12 mouse cellular contexts compared by ENCODE assay signal in genomic region chr2:152359616-152360015, GRCm38 (mm10). TPM values are rescaled to one million over a fixed set of nuclear protein-coding genes. Genes with fewer than 3 reads are reported as not detected.
DNase-seq lines count a peak whose midpoint lies in the region; ATAC-seq and TF ChIP-seq lines count a peak whose summit lies in the region.
"Had no signal": no experiment of that assay in that cellular context is flagged by ENCODE, and none has a peak within 500 bp of the region (broad histone marks: within the 10 kb centered on the region; RNA-seq: fewer than 3 reads in every experiment).

No protein-coding gene starts in this region.

- no peak overlapping the region for H3K4me2 ChIP-seq in lung, postnatal 0 days (replicated peaks; ENCODE audit: low read depth, low read length)
- H3K4me2 ChIP-seq in heart, postnatal 0 days (ENCODE audit: low read depth, low read length) = no peak overlapping the region
- H3K4me2 ChIP-seq in stomach, postnatal 0 days (replicated peaks; ENCODE audit: low read depth) = no peak overlapping the region
- H3K4me2 ChIP-seq: embryonic facial prominence, embryonic 13.5 days; hindbrain, embryonic 13.5 days; liver, embryonic 15.5 days had no signal

- no peak overlapping the region for H3K4me3 ChIP-seq in lung, postnatal 0 days (ENCODE audit: low read depth, low read length)
- no peak overlapping the region for H3K4me3 ChIP-seq in heart, postnatal 0 days (ENCODE audit: low read depth, low read length)
- H3K4me3 ChIP-seq in stomach, postnatal 0 days (ENCODE audit: low read depth, low read length) = no peak overlapping the region
- H3K4me3 ChIP-seq: embryonic facial prominence, embryonic 13.5 days; hindbrain, embryonic 13.5 days; liver, embryonic 15.5 days had no signal

- H3K9ac ChIP-seq in lung, postnatal 0 days (replicated peaks; ENCODE audit: low read depth) = no peak overlapping the region
- no peak overlapping the region for H3K9ac ChIP-seq in heart, postnatal 0 days (replicated peaks; ENCODE audit: low read depth, low read length)
- H3K9ac ChIP-seq in stomach, postnatal 0 days (ENCODE audit: low read length) = no peak overlapping the region
- H3K9ac ChIP-seq: embryonic facial prominence, embryonic 13.5 days; hindbrain, embryonic 13.5 days; liver, embryonic 15.5 days had no signal

- no peaks in the 10 kb centered on the region for H3K4me1 ChIP-seq in lung, postnatal 0 days (ENCODE audit: insufficient read depth, low read depth, low read length)
- H3K4me1 ChIP-seq in heart, postnatal 0 days (ENCODE audit: control insufficient read depth, insufficient read depth) = peaks cover 15% of the 10 kb centered on the region
- H3K4me1 ChIP-seq in stomach, postnatal 0 days (replicated peaks; ENCODE audit: control insufficient read depth, insufficient read depth) = no peaks in the 10 kb centered on the region

- no peak for ATAC-seq in lung, postnatal 0 days
- ATAC-seq in heart, postnatal 0 days (ENCODE audit: insufficient read depth, low read depth) = no peak
- peak; percentile 25 for ATAC-seq in stomach, postnatal 0 days (ENCODE audit: low FRiP score, low TSS enrichment)

- H3K27me3 ChIP-seq in lung, postnatal 0 days (replicated peaks; ENCODE audit: insufficient read depth, low read length) = no peaks in the 10 kb centered on the region
- no peaks in the 10 kb centered on the region for H3K27me3 ChIP-seq in heart, postnatal 0 days (ENCODE audit: control insufficient read depth, insufficient read depth, low read length)
- no peaks in the 10 kb centered on the region for H3K27me3 ChIP-seq in stomach, postnatal 0 days (ENCODE audit: control insufficient read depth, insufficient read depth, low read length)
- H3K27me3 ChIP-seq: embryonic facial prominence, embryonic 13.5 days; liver, embryonic 15.5 days had no signal

- TF ChIP-seq CTCF in lung, postnatal 0 days (IDR thresholded peaks at IDR 0.05) = no peak
- TF ChIP-seq CTCF in heart, postnatal 0 days (IDR thresholded peaks at IDR 0.05; ENCODE audit: low read depth) = no peak
- TF ChIP-seq CTCF in stomach, postnatal 0 days (IDR thresholded peaks at IDR 0.05; ENCODE audit: low read depth) = no peak

- no peaks in the 10 kb centered on the region for H3K9me3 ChIP-seq in lung, postnatal 0 days (ENCODE audit: low read length)
- H3K9me3 ChIP-seq in heart, postnatal 0 days (replicated peaks; ENCODE audit: control insufficient read depth, low read length) = no peaks in the 10 kb centered on the region
- no peaks in the 10 kb centered on the region for H3K9me3 ChIP-seq in stomach, postnatal 0 days (ENCODE audit: control insufficient read depth, low read length)
- H3K9me3 ChIP-seq: embryonic facial prominence, embryonic 13.5 days; hindbrain, embryonic 13.5 days; liver, embryonic 15.5 days had no signal

- WGBS in lung, postnatal 0 days = 34% methylated on average over 5 of the region's 5 CpGs
- WGBS in heart, postnatal 0 days = 46% methylated on average over 5 of the region's 5 CpGs
- 45% methylated on average over 5 of the region's 5 CpGs for WGBS in stomach, postnatal 0 days

- peak; percentile 16 for DNase-seq in lung, postnatal 0 days (ENCODE audit: low spot score)
- DNase-seq in lung, postnatal 14 days = no peak
- DNase-seq in heart, postnatal 0 days (ENCODE audit: low spot score) = no peak
- peak; percentile 55 to 80 for DNase-seq in kidney, postnatal 25 days
- peak; percentile 42 for DNase-seq in stomach, postnatal 0 days (ENCODE audit: low spot score)
- DNase-seq in cerebellum, postnatal 36 days = no peak
- DNase-seq in urinary bladder, adult 2 months (ENCODE audit: low spot score) = no peak
- DNase-seq: cerebellum, adult 11 months had no signal

- no peak for TF ChIP-seq EP300 in lung, postnatal 0 days (IDR thresholded peaks at IDR 0.05)
- TF ChIP-seq EP300 in heart, postnatal 0 days (IDR thresholded peaks at IDR 0.05; ENCODE audit: low read depth) = no peak
- no peak for TF ChIP-seq EP300 in stomach, postnatal 0 days (optimal IDR thresholded peaks at IDR 0.05)

- H3K27ac ChIP-seq in lung, postnatal 0 days (ENCODE audit: low read length) = peak overlapping the region; percentile 48; the same call in 1 of the 2 replicates
- H3K27ac ChIP-seq in heart, postnatal 0 days (ENCODE audit: low read depth) = peak overlapping the region; percentile 75
- no peak overlapping the region for H3K27ac ChIP-seq in stomach, postnatal 0 days (replicated peaks)
- H3K27ac ChIP-seq: embryonic facial prominence, embryonic 13.5 days; hindbrain, embryonic 13.5 days; liver, embryonic 15.5 days had no signal

- H3K36me3 ChIP-seq in lung, postnatal 0 days (ENCODE audit: insufficient read depth, low read length) = no peaks in the 10 kb centered on the region
- no peaks in the 10 kb centered on the region for H3K36me3 ChIP-seq in heart, postnatal 0 days (replicated peaks; ENCODE audit: control insufficient read depth, insufficient read depth, low read length)
- no peaks in the 10 kb centered on the region for H3K36me3 ChIP-seq in stomach, postnatal 0 days (ENCODE audit: control insufficient read depth, insufficient read depth, low read length)
- H3K36me3 ChIP-seq: embryonic facial prominence, embryonic 13.5 days; hindbrain, embryonic 13.5 days; liver, embryonic 15.5 days had no signal

RNA-seq across cellular contexts. Expression of gene Trib3, which starts 15.8 kb away (rescaled TPM):
- 5.7 and 6.7 TPM in 2 replicates for polyA plus RNA-seq in lung, postnatal 0 days (2015; fragmentation: Nextera tagmentation; extraction: Ambion mirVana)
- 0.39 TPM in 1 of 2 replicates, not detected in the other for total RNA-seq in heart, postnatal 0 days (2014; rRNA removed; ENCODE audit: low replicate concordance)
- polyA plus RNA-seq in heart, postnatal 0 days (2015; fragmentation: Nextera tagmentation; extraction: Ambion mirVana) = 2.5 and 2.6 TPM in 2 replicates
- polyA plus RNA-seq in stomach, postnatal 0 days (2015; fragmentation: Nextera tagmentation; extraction: Ambion mirVana) = 2.9 and 3.9 TPM in 2 replicates
- polyA plus RNA-seq in urinary bladder, adult 2 months (2012; rRNA removed) = 2.4 and 2.9 TPM in 2 replicates

RNA-seq across cellular contexts. Expression of gene Nrsn2, which starts 16.8 kb away (rescaled TPM):
- not detected in 2 replicates for polyA plus RNA-seq in lung, postnatal 0 days (2015; fragmentation: Nextera tagmentation; extraction: Ambion mirVana)
- not detected in 2 replicates for total RNA-seq in heart, postnatal 0 days (2014; rRNA removed; ENCODE audit: low replicate concordance)
- 0.12 and 0.33 TPM in 2 replicates for polyA plus RNA-seq in heart, postnatal 0 days (2015; fragmentation: Nextera tagmentation; extraction: Ambion mirVana)
- 1.1 and 1.5 TPM in 2 replicates for polyA plus RNA-seq in stomach, postnatal 0 days (2015; fragmentation: Nextera tagmentation; extraction: Ambion mirVana)
- not detected in 2 replicates for polyA plus RNA-seq in urinary bladder, adult 2 months (2012; rRNA removed)
- total RNA-seq: MEL had no signal
- polyA plus RNA-seq: liver, embryonic 15.5 days had no signal

RNA-seq across cellular contexts. Expression of gene Rbck1, which starts 27.2 kb away (rescaled TPM):
- polyA plus RNA-seq in lung, postnatal 0 days (2015; fragmentation: Nextera tagmentation; extraction: Ambion mirVana) = 67.9 and 74.4 TPM in 2 replicates
- total RNA-seq in heart, postnatal 0 days (2014; rRNA removed; ENCODE audit: low replicate concordance) = 104 and 112 TPM in 2 replicates
- polyA plus RNA-seq in heart, postnatal 0 days (2015; fragmentation: Nextera tagmentation; extraction: Ambion mirVana) = 52.0 and 54.4 TPM in 2 replicates
- 49.8 and 53.6 TPM in 2 replicates for polyA plus RNA-seq in stomach, postnatal 0 days (2015; fragmentation: Nextera tagmentation; extraction: Ambion mirVana)
- 110 and 132 TPM in 2 replicates for polyA plus RNA-seq in urinary bladder, adult 2 months (2012; rRNA removed)

RNA-seq across cellular contexts. Expression of gene Sox12, which starts 38.2 kb away (rescaled TPM):
- polyA plus RNA-seq in lung, postnatal 0 days (2015; fragmentation: Nextera tagmentation; extraction: Ambion mirVana) = 3.5 and 3.9 TPM in 2 replicates
- 19.9 and 30.0 TPM in 2 replicates for total RNA-seq in heart, postnatal 0 days (2014; rRNA removed; ENCODE audit: low replicate concordance)
- polyA plus RNA-seq in heart, postnatal 0 days (2015; fragmentation: Nextera tagmentation; extraction: Ambion mirVana) = 5.0 and 5.5 TPM in 2 replicates
- 2.7 and 3.0 TPM in 2 replicates for polyA plus RNA-seq in stomach, postnatal 0 days (2015; fragmentation: Nextera tagmentation; extraction: Ambion mirVana)
- polyA plus RNA-seq in urinary bladder, adult 2 months (2012; rRNA removed) = 8.6 and 12.6 TPM in 2 replicates

RNA-seq across cellular contexts. Expression of gene Zcchc3, which starts 55.2 kb away (rescaled TPM):
- polyA plus RNA-seq in lung, postnatal 0 days (2015; fragmentation: Nextera tagmentation; extraction: Ambion mirVana) = 17.3 TPM in 2 replicates
- 21.1 and 27.2 TPM in 2 replicates for total RNA-seq in heart, postnatal 0 days (2014; rRNA removed; ENCODE audit: low replicate concordance)
- polyA plus RNA-seq in heart, postnatal 0 days (2015; fragmentation: Nextera tagmentation; extraction: Ambion mirVana) = 18.3 and 20.6 TPM in 2 replicates
- polyA plus RNA-seq in stomach, postnatal 0 days (2015; fragmentation: Nextera tagmentation; extraction: Ambion mirVana) = 14.8 and 15.6 TPM in 2 replicates
- 8.7 and 9.7 TPM in 2 replicates for polyA plus RNA-seq in urinary bladder, adult 2 months (2012; rRNA removed)

Comparison
In these comparisons a context has a peak if more than half of its experiments do, and no peak if none do; other contexts are left out.
1. DNase-seq: peak in lung, postnatal 0 days (single experiment), kidney, postnatal 25 days (2 of 2) and stomach, postnatal 0 days (single experiment); none in lung, postnatal 14 days (single experiment), heart, postnatal 0 days (single experiment), cerebellum, postnatal 36 days (0 of 2) and urinary bladder, adult 2 months (single experiment).